Mouse (Mus musculus) olfactory bulb, adult 2 months (tissue): ENCODE measurements at regions not wholly inside any gene's neighbourhood (a gene's known extent, or its start where the extent isn't known, plus 50 kb on each side); places are given as distances from the start of the nearest gene placed in this dataset.

Source experiments
- CTCF ChIP-seq: fragments of 200-500 bp; IDR thresholded peaks from 2 replicates; pipeline ENCODE4 v1.5.1; 2012; ENCODE audit warnings: low read depth, mild to moderate bottlenecking, low read length, moderate library complexity; ENCODE audit not compliant: insufficient read depth
- POLR2A ChIP-seq: fragments of 200-500 bp; IDR thresholded peaks from 2 replicates; pipeline ENCODE4 v1.6.1; 2012; ENCODE audit warnings: mild to moderate bottlenecking, low read depth, low read length, moderate library complexity; ENCODE audit not compliant: insufficient read depth

- TF ChIP-seq CTCF (no peak), POLR2A (no peak)
Measured at GRCm38 (mm10) chr1:177503946-177504345, 61.8 kb downstream of the Zbtb18 start.
